Mouse (Mus musculus) myocyte (in vitro differentiated cells): ENCODE results near the gene Olfr397.

Experiments used
- CEBPB ChIP-seq: IDR thresholded peaks from 2 replicates; pipeline ENCODE4 v1.6.1; 2011; ENCODE audit warnings: mild to moderate bottlenecking, moderate library complexity; ENCODE audit not compliant: poor library complexity, insufficient read depth, severe bottlenecking
- E2F4 ChIP-seq: IDR thresholded peaks from one replicate; pipeline ENCODE4 v1.6.1; 2011; ENCODE audit warnings: mild to moderate bottlenecking, control low read depth, moderate library complexity; ENCODE audit not compliant: insufficient read depth
- MAX ChIP-seq: IDR thresholded peaks from one replicate; pipeline ENCODE4 v1.6.1; 2011; ENCODE audit warnings: low read depth, mild to moderate bottlenecking, control low read depth
- MYOD1 ChIP-seq, 3 experiments: IDR thresholded peaks; one replicate each; pipeline ENCODE4 v1.6.1; 2011; ENCODE audit warnings: control low read depth in 2 of 3, low read depth in 2 of 3, mild to moderate bottlenecking in 2 of 3, moderate library complexity in 1 of 3; ENCODE audit not compliant: insufficient read length in 2 of 3, control insufficient read depth in 1 of 3
- MYOG ChIP-seq, 3 experiments: IDR thresholded peaks; one replicate each; pipeline ENCODE4 v1.6.1; 2011; ENCODE audit warnings: control low read depth in 2 of 3, low read depth in 2 of 3, mild to moderate bottlenecking in 2 of 3; ENCODE audit not compliant: insufficient read length in 2 of 3, control insufficient read depth in 1 of 3, insufficient read depth in 1 of 3
- POLR2A ChIP-seq: IDR thresholded peaks from one replicate; pipeline ENCODE4 v1.6.1; 2011; ENCODE audit warnings: low read depth, mild to moderate bottlenecking, control low read depth, moderate library complexity; ENCODE audit not compliant: insufficient read length
- POLR2AphosphoS2 ChIP-seq: IDR thresholded peaks from one replicate; pipeline ENCODE4 v1.6.1; 2011; ENCODE audit warnings: low read depth, control low read depth; ENCODE audit not compliant: insufficient read length
- REST ChIP-seq: IDR thresholded peaks from one replicate; pipeline ENCODE4 v1.6.1; 2011; ENCODE audit warnings: mild to moderate bottlenecking, control low read depth, moderate library complexity; ENCODE audit not compliant: insufficient read depth, insufficient read length
- SRF ChIP-seq: IDR thresholded peaks from one replicate; pipeline ENCODE4 v1.6.1; 2011; ENCODE audit warnings: low read depth; ENCODE audit not compliant: control insufficient read depth, insufficient read length
- TCF12 ChIP-seq: IDR thresholded peaks from one replicate; pipeline ENCODE4 v1.6.1; 2011; ENCODE audit warnings: mild to moderate bottlenecking, control low read depth; ENCODE audit not compliant: poor library complexity, insufficient read depth, severe bottlenecking
- TCF3 ChIP-seq: IDR thresholded peaks from one replicate; pipeline ENCODE4 v1.6.1; 2011; ENCODE audit warnings: low read depth, control low read depth; ENCODE audit not compliant: insufficient read length
- USF1 ChIP-seq: IDR thresholded peaks from one replicate; pipeline ENCODE4 v1.6.1; 2011; ENCODE audit warnings: low read depth, mild to moderate bottlenecking, control low read depth, moderate library complexity

DNA sequence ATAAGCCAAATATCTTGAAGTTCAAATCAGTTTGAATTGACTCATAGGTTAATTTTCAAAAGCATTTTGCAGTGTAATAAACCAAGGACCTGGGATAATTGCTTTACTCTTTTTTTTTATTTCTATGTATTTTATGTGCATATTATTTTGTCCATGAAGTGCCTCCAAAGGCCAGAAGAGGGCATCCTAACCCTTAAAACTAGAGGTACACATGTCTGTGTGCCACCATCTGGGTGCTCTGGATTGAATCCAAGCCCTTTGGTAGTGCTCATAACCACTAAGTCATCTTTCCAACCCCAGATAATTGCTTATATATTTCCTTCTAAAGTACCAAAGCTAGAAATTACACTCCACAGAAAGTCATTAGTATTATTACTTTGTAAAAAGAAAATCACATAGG is 32.5 kb downstream of the Olfr397 start:
- no peak for TF ChIP-seq POLR2A
- TF ChIP-seq USF1, result no peak
- no peak for TF ChIP-seq CEBPB
- TF ChIP-seq POLR2AphosphoS2, result no peak
- no peak for TF ChIP-seq MAX
- no peak for TF ChIP-seq TCF3
- no peak for TF ChIP-seq SRF
- no peak for TF ChIP-seq TCF12
- no peak for TF ChIP-seq REST
- TF ChIP-seq E2F4, result no peak
- no peak for TF ChIP-seq MYOD1 (IDR thresholded peaks at IDR 0.05; ENCODE audit: control insufficient read depth in 1 of 3, insufficient read length in 2 of 3, low read depth in 2 of 3)
- TF ChIP-seq MYOG (IDR thresholded peaks at IDR 0.05; ENCODE audit: control insufficient read depth in 1 of 3, insufficient read depth in 1 of 3, insufficient read length in 2 of 3, low read depth in 2 of 3), result no peak
